ENCODE assay signal across 1 mouse cellular context in the genomic region with DNA sequence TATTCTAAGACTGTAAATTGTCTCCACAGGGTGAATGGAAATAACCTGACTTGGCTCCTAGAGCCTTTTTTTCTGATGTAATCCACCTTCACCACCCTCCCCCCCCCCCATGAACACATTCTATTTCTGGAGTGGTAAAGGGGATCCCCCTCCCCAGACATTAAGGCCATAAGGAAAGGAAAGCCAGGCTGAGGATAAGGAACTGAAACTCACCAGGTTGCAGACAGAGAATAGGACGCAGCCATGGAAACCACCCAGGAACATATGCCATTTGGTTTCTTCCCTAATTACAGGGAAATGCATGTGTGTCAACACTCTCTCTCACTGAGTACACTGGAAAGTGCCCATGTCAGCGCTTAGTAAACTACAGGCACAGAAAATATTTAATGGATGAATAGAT.
TF ChIP-seq lines count a peak whose summit lies in the region.

No protein-coding gene starts in this region.

TF ChIP-seq in CH12.LX, 34 proteins besides CTCF, POLR2A, EP300 and RAD21 (continued from another document):
- TF ChIP-seq USF1 (IDR thresholded peaks at IDR 0.05; ENCODE audit: low read depth, low read length) (no peak), ZKSCAN1 (IDR thresholded peaks at IDR 0.05; ENCODE audit: borderline replicate concordance, low read depth, low read length) (no peak), USF2 (conservative IDR thresholded peaks at IDR 0.05; ENCODE audit: low read depth, low read length) (no peak), GABPA (IDR thresholded peaks at IDR 0.05; ENCODE audit: insufficient replicate concordance, low read depth, low read length) (no peak), MAX (IDR thresholded peaks at IDR 0.05; ENCODE audit: low read length) (no peak), RCOR1 (conservative IDR thresholded peaks at IDR 0.05; ENCODE audit: low read depth, low read length) (peak; percentile 92), ELF1 (IDR thresholded peaks at IDR 0.05; ENCODE audit: low read depth, low read length) (peak; percentile 16; the same call in 1 of the 2 replicates), CHD1 (IDR thresholded peaks at IDR 0.05; ENCODE audit: low read depth, low read length) (no peak), E2F4 (IDR thresholded peaks at IDR 0.05; ENCODE audit: insufficient replicate concordance, low read depth, low read length) (no peak), IRF4 (IDR thresholded peaks at IDR 0.05; ENCODE audit: low read depth, low read length) (peak; percentile 99), POLR2AphosphoS2 (IDR thresholded peaks at IDR 0.05; ENCODE audit: low read depth, low read length) (no peak), ETS1 (conservative IDR thresholded peaks at IDR 0.05; ENCODE audit: low read depth, low read length) (peak; percentile 93), HCFC1 (IDR thresholded peaks at IDR 0.05; ENCODE audit: low read depth, low read length) (no peak), UBTF (IDR thresholded peaks at IDR 0.05; ENCODE audit: low read depth, low read length) (no peak), NELFE (IDR thresholded peaks at IDR 0.05; ENCODE audit: low read depth, low read length) (no peak), BHLHE40 (IDR thresholded peaks at IDR 0.05; ENCODE audit: low read depth, low read length) (peak; percentile 59), JUND (conservative IDR thresholded peaks at IDR 0.05; ENCODE audit: low read depth, low read length) (no peak), ZNF384 (IDR thresholded peaks at IDR 0.05; ENCODE audit: low read depth, low read length) (peak; percentile 60), MAZ (IDR thresholded peaks at IDR 0.05; ENCODE audit: low read depth, low read length) (peak; percentile 44; the same call in 1 of the 2 replicates), MAFK (IDR thresholded peaks at IDR 0.05; ENCODE audit: insufficient replicate concordance, low read length) (peak; percentile 31; the same call in 1 of the 2 replicates), ZC3H11A (IDR thresholded peaks at IDR 0.05; ENCODE audit: low read depth, low read length) (no peak), TCF12 (IDR thresholded peaks at IDR 0.05; ENCODE audit: low read depth, low read length) (peak; percentile 89), PAX5 (IDR thresholded peaks at IDR 0.05; ENCODE audit: low read length) (no peak)
